ENCODE assay signal across 11 mouse cellular contexts in genomic region chr8:124810689-124811394, GRCm38 (mm10). TPM values are rescaled to one million over a fixed set of nuclear protein-coding genes. Genes with fewer than 3 reads are reported as not detected.
A peak's percentile ranks its signal among the peaks of the same experiment; 100 is the strongest.
DNase-seq lines count a peak whose midpoint lies in the region; ATAC-seq lines count a peak whose summit lies in the region.
"Had no signal": no experiment of that assay in that cellular context is flagged by ENCODE, and none has a peak within 500 bp of the region (broad histone marks: within the 10 kb centered on the region; RNA-seq: fewer than 3 reads in every experiment).

No protein-coding gene starts in this region.

- H3K9me3 ChIP-seq in kidney, embryonic 16.5 days (ENCODE audit: low read length), result no peaks in the 10 kb centered on the region
- H3K9me3 ChIP-seq in hindbrain, embryonic 11.5 days (ENCODE audit: control insufficient read depth, low read length), result no peaks in the 10 kb centered on the region
- no peaks in the 10 kb centered on the region for H3K9me3 ChIP-seq in midbrain, embryonic 15.5 days
- H3K9me3 ChIP-seq: limb, embryonic 12.5 days had no signal

- no peak overlapping the region for H3K27ac ChIP-seq in kidney, embryonic 16.5 days (ENCODE audit: low read length)
- H3K27ac ChIP-seq in brown adipose tissue, adult 24 weeks (replicated peaks; ENCODE audit: low read depth, low read length), result peak overlapping the region; percentile 39; the same call in 1 of the 2 replicates
- no peak overlapping the region for H3K27ac ChIP-seq in hindbrain, embryonic 11.5 days (ENCODE audit: low read depth, low read length)
- H3K27ac ChIP-seq in midbrain, embryonic 15.5 days, result 0 out of 2 replicates have a peak overlapping the region, but pooled peaks have one; percentile 18
- H3K27ac ChIP-seq: limb, embryonic 12.5 days had no signal

- H3K9ac ChIP-seq in kidney, embryonic 16.5 days (replicated peaks; ENCODE audit: low read length), result no peak overlapping the region
- no peak overlapping the region for H3K9ac ChIP-seq in hindbrain, embryonic 11.5 days (ENCODE audit: low read depth, low read length)
- no peak overlapping the region for H3K9ac ChIP-seq in midbrain, embryonic 15.5 days
- H3K9ac ChIP-seq: limb, embryonic 12.5 days had no signal

- no peak for ATAC-seq in kidney, embryonic 16.5 days (ENCODE audit: low FRiP score, low TSS enrichment)
- peak; percentile 68; the same call in 1 of the 2 replicates for ATAC-seq in hindbrain, embryonic 11.5 days (ENCODE audit: low FRiP score)
- 0 out of 2 replicates have a peak, but pooled peaks have one; percentile 48 for ATAC-seq in midbrain, embryonic 15.5 days (replicated peaks)

- intact Hi-C loops in heart, postnatal 14 days (cut with DNase I), result no loop called here

- no peaks in the 10 kb centered on the region for H3K27me3 ChIP-seq in kidney, embryonic 16.5 days (ENCODE audit: insufficient read depth, low read length)
- H3K27me3 ChIP-seq in hindbrain, embryonic 11.5 days (ENCODE audit: control insufficient read depth, insufficient read depth, low read length), result no peaks in the 10 kb centered on the region
- H3K27me3 ChIP-seq in midbrain, embryonic 15.5 days (replicated peaks), result no peaks in the 10 kb centered on the region
- H3K27me3 ChIP-seq: CH12.LX had no signal

- no peaks in the 10 kb centered on the region for H3K4me1 ChIP-seq in kidney, embryonic 16.5 days (ENCODE audit: insufficient read depth, low read length)
- H3K4me1 ChIP-seq in brown adipose tissue, adult 24 weeks (ENCODE audit: control insufficient read depth, insufficient read depth, insufficient read length, low read length), result no peaks in the 10 kb centered on the region
- no peaks in the 10 kb centered on the region for H3K4me1 ChIP-seq in hindbrain, embryonic 11.5 days (replicated peaks; ENCODE audit: control insufficient read depth, insufficient read depth, low read length)
- H3K4me1 ChIP-seq in midbrain, embryonic 15.5 days, result peaks cover 19% of the 10 kb centered on the region
- H3K4me1 ChIP-seq: limb, embryonic 12.5 days had no signal

- no peaks in the 10 kb centered on the region for H3K36me3 ChIP-seq in kidney, embryonic 16.5 days (ENCODE audit: insufficient read depth, low read length)
- H3K36me3 ChIP-seq in hindbrain, embryonic 11.5 days (ENCODE audit: control insufficient read depth, insufficient read depth, low read length), result no peaks in the 10 kb centered on the region
- H3K36me3 ChIP-seq in midbrain, embryonic 15.5 days (replicated peaks), result peaks cover 7% of the 10 kb centered on the region
- H3K36me3 ChIP-seq: limb, embryonic 12.5 days had no signal

- WGBS in kidney, embryonic 16.5 days, result 51% methylated on average over 9 of the region's 9 CpGs
- whole genome bisulfite sequencing in hindbrain, embryonic 11.5 days, result 33% methylated on average over 9 of the region's 9 CpGs
- WGBS in midbrain, embryonic 15.5 days, result 22% methylated on average over 9 of the region's 9 CpGs

- peak; percentile 60 for DNase-seq in kidney, adult 18-20 months
- peak; percentile 29 for DNase-seq in hindbrain, embryonic 11.5 days (ENCODE audit: low spot score)
- DNase-seq in frontal cortex, postnatal 14 days (ENCODE audit: low spot score in 2 of 2), result no peak
- DNase-seq in heart, postnatal 14 days, result no peak
- DNase-seq: heart, adult 18-20 months; thymus, postnatal 25 days had no signal

- no peak overlapping the region for H3K4me3 ChIP-seq in kidney, embryonic 16.5 days (ENCODE audit: low read length)
- H3K4me3 ChIP-seq in brown adipose tissue, adult 24 weeks (ENCODE audit: insufficient read depth, low read depth, low read length), result no peak overlapping the region
- H3K4me3 ChIP-seq in hindbrain, embryonic 11.5 days (ENCODE audit: low read depth, low read length), result no peak overlapping the region
- H3K4me3 ChIP-seq in midbrain, embryonic 15.5 days, result no peak overlapping the region
- H3K4me3 ChIP-seq: limb, embryonic 12.5 days had no signal

- no peak overlapping the region for H3K4me2 ChIP-seq in kidney, embryonic 16.5 days (replicated peaks; ENCODE audit: low read depth, low read length)
- H3K4me2 ChIP-seq in hindbrain, embryonic 11.5 days (replicated peaks; ENCODE audit: low read depth, low read length), result no peak overlapping the region
- H3K4me2 ChIP-seq in midbrain, embryonic 15.5 days, result no peak overlapping the region
- H3K4me2 ChIP-seq: limb, embryonic 12.5 days had no signal

RNA-seq across cellular contexts. Expression of gene Trim67, which starts 17.9 kb away (rescaled TPM):
- polyA plus RNA-seq in kidney, embryonic 16.5 days (2015; fragmentation: Nextera tagmentation; extraction: Ambion mirVana), result 0.05 and 0.09 TPM in 2 replicates
- 7.1 and 8.0 TPM in 2 replicates for polyA plus RNA-seq in brown adipose tissue, adult 24 weeks (2012; ENCODE audit: insufficient read depth, insufficient read length, missing spikeins)
- polyA plus RNA-seq in hindbrain, embryonic 11.5 days (2014; fragmentation: Nextera tagmentation; extraction: Ambion mirVana), result 6.5 and 7.3 TPM in 2 replicates
- polyA plus RNA-seq in midbrain, embryonic 15.5 days (2015; fragmentation: Nextera tagmentation; extraction: Ambion mirVana), result 29.2 and 30.8 TPM in 2 replicates
- under 1 TPM; 0.37 to 0.84 TPM for total RNA-seq in heart, postnatal 14 days (2021)

RNA-seq across cellular contexts. Expression of gene Gnpat, which starts 52.0 kb away (rescaled TPM):
- 120 and 122 TPM in 2 replicates for polyA plus RNA-seq in kidney, embryonic 16.5 days (2015; fragmentation: Nextera tagmentation; extraction: Ambion mirVana)
- 133 and 153 TPM in 2 replicates for polyA plus RNA-seq in brown adipose tissue, adult 24 weeks (2012; ENCODE audit: insufficient read depth, insufficient read length, missing spikeins)
- 110 and 115 TPM in 2 replicates for polyA plus RNA-seq in hindbrain, embryonic 11.5 days (2014; fragmentation: Nextera tagmentation; extraction: Ambion mirVana)
- polyA plus RNA-seq in midbrain, embryonic 15.5 days (2015; fragmentation: Nextera tagmentation; extraction: Ambion mirVana), result 77.5 and 83.9 TPM in 2 replicates
- total RNA-seq in heart, postnatal 14 days (2021), result 100 to 1,000 TPM; 148 to 164 TPM

RNA-seq across cellular contexts. Expression of gene 2810004N23Rik, which starts 52.1 kb away (rescaled TPM):
- polyA plus RNA-seq in kidney, embryonic 16.5 days (2015; fragmentation: Nextera tagmentation; extraction: Ambion mirVana), result 47.6 and 50.1 TPM in 2 replicates
- polyA plus RNA-seq in brown adipose tissue, adult 24 weeks (2012; ENCODE audit: insufficient read depth, insufficient read length, missing spikeins), result 12.9 and 17.1 TPM in 2 replicates
- polyA plus RNA-seq in hindbrain, embryonic 11.5 days (2014; fragmentation: Nextera tagmentation; extraction: Ambion mirVana), result 38.8 and 41.6 TPM in 2 replicates
- polyA plus RNA-seq in midbrain, embryonic 15.5 days (2015; fragmentation: Nextera tagmentation; extraction: Ambion mirVana), result 27.4 and 28.3 TPM in 2 replicates
- 10 to 100 TPM; 36.4 to 37.8 TPM for total RNA-seq in heart, postnatal 14 days (2021)

RNA-seq across cellular contexts. Expression of gene Fam89a, which starts 59.2 kb away (rescaled TPM):
- 3.4 and 4.0 TPM in 2 replicates for polyA plus RNA-seq in kidney, embryonic 16.5 days (2015; fragmentation: Nextera tagmentation; extraction: Ambion mirVana)
- polyA plus RNA-seq in brown adipose tissue, adult 24 weeks (2012; ENCODE audit: insufficient read depth, insufficient read length, missing spikeins), result 0.83 and 1.5 TPM in 2 replicates
- 3.9 and 4.3 TPM in 2 replicates for polyA plus RNA-seq in hindbrain, embryonic 11.5 days (2014; fragmentation: Nextera tagmentation; extraction: Ambion mirVana)
- polyA plus RNA-seq in midbrain, embryonic 15.5 days (2015; fragmentation: Nextera tagmentation; extraction: Ambion mirVana), result 0.17 and 0.37 TPM in 2 replicates
- total RNA-seq in heart, postnatal 14 days (2021), result 1 to 10 TPM; 1.8 to 1.9 TPM

Comparison
In these comparisons a context has a peak if more than half of its experiments do, and no peak if none do; other contexts are left out.
1. DNase-seq: peak in kidney, adult 18-20 months (single experiment) and hindbrain, embryonic 11.5 days (single experiment); none in frontal cortex, postnatal 14 days (0 of 2) and heart, postnatal 14 days (0 of 2).
2. H3K27ac ChIP-seq: peak in brown adipose tissue, adult 24 weeks (single experiment) and midbrain, embryonic 15.5 days (single experiment); none in kidney, embryonic 16.5 days (single experiment) and hindbrain, embryonic 11.5 days (single experiment).